Mouse (Mus musculus) limb, embryonic 15.5 days (tissue): ENCODE measurements around the gene Ephb4. TPM values are rescaled to one million over a fixed set of nuclear protein-coding genes. Genes with fewer than 3 reads are reported as not detected.

Source experiments
- ATAC-seq: fragments of 200-750 bp; cut with Nextera tagmentation; 2 replicates; pipeline ENCODE4 v1.8.0; 2017; ENCODE audit warnings: low read depth, moderate TSS enrichment; ENCODE audit not compliant: insufficient number of reproducible peaks, low FRiP score, low TSS enrichment
- H3K27ac ChIP-seq: fragments of 300-500 bp; sonication (generic); 2 replicates; pipeline ENCODE4 v1.5.1; 2015; ENCODE audit warnings: moderate library complexity, mild to moderate bottlenecking, inconsistent platforms
- H3K27me3 ChIP-seq: fragments of 300-500 bp; sonication (generic); 2 replicates; pipeline ENCODE4 v1.6.1; 2015; ENCODE audit warnings: inconsistent platforms
- H3K36me3 ChIP-seq: fragments of 300-500 bp; sonication (generic); 2 replicates; pipeline ENCODE4 v1.6.1; 2015; ENCODE audit warnings: inconsistent platforms
- H3K4me1 ChIP-seq: fragments of 300-500 bp; sonication (generic); 2 replicates; pipeline ENCODE4 v1.6.1; 2015; ENCODE audit warnings: inconsistent platforms
- H3K4me2 ChIP-seq: fragments of 300-500 bp; sonication (generic); 2 replicates; pipeline ENCODE4 v1.6.1; 2015; ENCODE audit warnings: mild to moderate bottlenecking, inconsistent platforms
- H3K4me3 ChIP-seq: fragments of 300-500 bp; sonication (generic); 2 replicates; pipeline ENCODE4 v1.5.1; 2015; ENCODE audit warnings: mild to moderate bottlenecking, inconsistent platforms
- H3K9ac ChIP-seq: fragments of 300-500 bp; sonication (generic); 2 replicates; pipeline ENCODE4 v1.6.1; 2015; ENCODE audit warnings: inconsistent platforms
- H3K9me3 ChIP-seq: fragments of 300-500 bp; sonication (generic); 2 replicates; pipeline ENCODE4 v1.6.1; 2016; ENCODE audit warnings: inconsistent platforms
- WGBS: fragments of 180-500 bp; shearing (Covaris S2); methylation state at CpG from one replicate; pipeline ENCODE4 v1.1.7; 2015; 5-methylcytosine and 5-hydroxymethylcytosine counted together
- polyA plus RNA-seq: library from polyadenylated mRNA; unstranded; fragments of >200 nt; fragmentation: Nextera tagmentation; extraction: Ambion mirVana; gene quantifications from 2 replicates; pipeline ENCODE4 v1.2.1, GENCODE M21; 2015

Gene Ephb4
- polyA plus RNA-seq, 1 experiment from 2014 or later, result 68.6 TPM

GRCm38 (mm10) chr5:137338256-137338655 is 11.7 kb upstream of the Ephb4 start:
- Histone ChIP-seq H3K27ac (peak overlapping the region; percentile 85), H3K27me3 (no peaks in the 10 kb centered on the region), H3K9me3 (no peaks in the 10 kb centered on the region), H3K4me3 (peak overlapping the region; percentile 43), H3K4me2 (peak overlapping the region; percentile 62), H3K9ac (peak overlapping the region; percentile 43; the same call in 1 of the 2 replicates), H3K36me3 (no peaks in the 10 kb centered on the region), H3K4me1 (peaks cover 28% of the 10 kb centered on the region)
- peak; percentile 83 for ATAC-seq
- WGBS, result under 1% methylated on average over 19 of the region's 19 CpGs

GRCm38 (mm10) chr5:137338663-137339289 is 11.1 kb upstream of the Ephb4 start:
- H3K9me3 ChIP-seq, result no peaks in the 10 kb centered on the region
- H3K4me3 ChIP-seq, result peak overlapping the region; percentile 43
- 5% methylated on average over 11 of the region's 11 CpGs for WGBS
- H3K9ac ChIP-seq, result peak overlapping the region; percentile 43; the same call in 1 of the 2 replicates
- H3K4me1 ChIP-seq, result peaks cover 24% of the 10 kb centered on the region
- H3K27me3 ChIP-seq, result no peaks in the 10 kb centered on the region
- ATAC-seq, result peak; percentile 3; the same call in 1 of the 2 replicates
- H3K36me3 ChIP-seq, result no peaks in the 10 kb centered on the region
- peak overlapping the region; percentile 62 for H3K4me2 ChIP-seq
- H3K27ac ChIP-seq, result peak overlapping the region; percentile 85

GRCm38 (mm10) chr5:137339290-137339979 is 10.5 kb upstream of the Ephb4 start:
- H3K4me2 ChIP-seq, result peak overlapping the region; percentile 62
- H3K4me1 ChIP-seq, result peaks cover 23% of the 10 kb centered on the region
- H3K4me3 ChIP-seq, result peak overlapping the region; percentile 43
- ATAC-seq, result peak; percentile 30; the same call in 1 of the 2 replicates
- no peaks in the 10 kb centered on the region for H3K27me3 ChIP-seq
- no peaks in the 10 kb centered on the region for H3K36me3 ChIP-seq
- peak overlapping the region; percentile 85 for H3K27ac ChIP-seq
- no peaks in the 10 kb centered on the region for H3K9me3 ChIP-seq
- peak overlapping the region; percentile 43; the same call in 1 of the 2 replicates for H3K9ac ChIP-seq
- 18% methylated on average over 22 of the region's 22 CpGs for WGBS

DNA sequence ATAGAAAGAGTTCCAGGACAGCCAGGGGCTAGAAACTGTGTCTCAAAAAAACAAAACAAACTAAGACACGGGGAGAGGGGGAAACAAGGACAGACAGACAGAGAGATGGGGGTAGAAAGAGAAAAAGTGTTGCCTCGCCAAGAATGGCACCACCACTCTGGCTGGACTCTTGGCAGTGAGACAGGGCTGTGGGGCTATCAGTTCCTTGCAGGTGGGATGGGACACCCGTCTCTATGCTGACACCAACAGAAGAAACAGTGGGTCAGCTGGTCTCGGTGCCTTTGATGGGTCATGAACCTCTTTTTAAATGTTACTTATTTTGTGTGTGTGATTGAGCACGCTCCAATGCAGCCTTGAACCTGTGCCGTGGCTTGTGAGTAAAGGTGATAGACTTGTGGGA is 9.7 kb upstream of the Ephb4 start:
- WGBS, result 72% methylated on average over 6 of the region's 6 CpGs
- Histone ChIP-seq H3K4me3 (no peak overlapping the region), H3K9ac (no peak overlapping the region), H3K4me2 (no peak overlapping the region), H3K9me3 (no peaks in the 10 kb centered on the region), H3K27me3 (no peaks in the 10 kb centered on the region), H3K36me3 (no peaks in the 10 kb centered on the region), H3K4me1 (peaks cover 27% of the 10 kb centered on the region), H3K27ac (peak overlapping the region; percentile 85; the same call in 1 of the 2 replicates)
- ATAC-seq, result no peak

DNA sequence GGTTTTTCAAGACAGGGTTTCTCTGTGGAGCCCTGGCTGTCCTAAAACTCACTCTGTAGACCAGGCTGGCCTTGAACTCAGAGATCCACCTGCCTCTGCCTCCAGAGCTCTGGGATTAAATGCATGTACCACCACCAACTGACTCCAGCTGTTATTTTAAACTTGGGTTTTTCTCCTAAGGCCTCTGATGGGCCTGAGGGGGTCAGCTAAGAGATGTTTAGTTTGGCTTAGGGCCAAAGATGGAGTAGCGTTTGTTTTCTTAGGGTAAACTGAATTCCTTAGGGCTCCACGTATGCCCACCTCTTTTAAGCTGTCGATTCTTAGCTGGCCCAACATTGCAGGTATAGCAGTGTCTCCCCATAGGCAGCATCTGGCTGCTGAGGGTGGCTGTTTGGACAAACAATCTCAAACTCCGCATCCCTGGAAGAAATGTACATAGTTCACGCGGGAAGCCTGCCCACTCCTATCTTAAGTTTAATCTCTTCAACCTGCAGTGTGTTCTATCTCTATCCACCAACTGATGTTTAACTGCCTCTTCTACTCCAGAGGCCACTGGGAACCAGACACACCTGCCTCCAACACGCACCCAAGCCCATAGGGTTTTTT is 7.4 kb upstream of the Ephb4 start:
- no peak overlapping the region for H3K9ac ChIP-seq
- H3K36me3 ChIP-seq, result no peaks in the 10 kb centered on the region
- H3K4me2 ChIP-seq, result no peak overlapping the region
- no peaks in the 10 kb centered on the region for H3K27me3 ChIP-seq
- H3K4me1 ChIP-seq, result peaks cover 33% of the 10 kb centered on the region
- no peak overlapping the region for H3K4me3 ChIP-seq
- no peaks in the 10 kb centered on the region for H3K9me3 ChIP-seq
- no peak for ATAC-seq
- H3K27ac ChIP-seq, result no peak overlapping the region
- WGBS, result 64% methylated on average over 7 of the region's 7 CpGs

DNA sequence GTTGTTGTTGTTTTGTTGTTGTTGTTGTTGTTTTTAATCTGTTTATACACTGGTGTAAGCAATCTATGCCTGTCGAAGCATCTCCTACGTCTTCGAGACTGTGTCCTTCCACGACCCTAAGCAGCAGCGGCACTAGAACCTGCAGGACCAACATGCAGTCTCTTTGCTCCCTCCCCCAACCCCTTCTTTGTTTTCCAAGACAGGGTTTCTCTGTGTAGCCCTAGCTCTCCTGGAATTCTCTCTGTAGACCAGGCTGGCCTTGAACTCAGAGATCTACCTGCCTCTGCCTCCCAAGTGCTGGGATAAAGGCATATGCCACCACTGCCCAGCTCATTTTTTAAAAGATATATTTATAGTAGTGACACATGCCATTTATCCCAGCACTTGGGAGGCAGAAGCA is 6.5 kb upstream of the Ephb4 start:
- Histone ChIP-seq H3K9me3 (no peaks in the 10 kb centered on the region), H3K4me3 (no peak overlapping the region), H3K4me2 (no peak overlapping the region), H3K27me3 (no peaks in the 10 kb centered on the region), H3K36me3 (no peaks in the 10 kb centered on the region), H3K27ac (no peak overlapping the region), H3K9ac (no peak overlapping the region), H3K4me1 (peaks cover 32% of the 10 kb centered on the region)
- 96% methylated on average over 5 of the region's 5 CpGs for WGBS
- ATAC-seq, result no peak

GRCm38 (mm10) chr5:137343869-137344268 is 6.0 kb upstream of the Ephb4 start:
- Histone ChIP-seq H3K4me2 (no peak overlapping the region), H3K9ac (no peak overlapping the region), H3K27ac (no peak overlapping the region), H3K36me3 (no peaks in the 10 kb centered on the region), H3K4me1 (peaks cover 34% of the 10 kb centered on the region), H3K9me3 (no peaks in the 10 kb centered on the region), H3K27me3 (no peaks in the 10 kb centered on the region), H3K4me3 (no peak overlapping the region)
- no peak for ATAC-seq

DNA sequence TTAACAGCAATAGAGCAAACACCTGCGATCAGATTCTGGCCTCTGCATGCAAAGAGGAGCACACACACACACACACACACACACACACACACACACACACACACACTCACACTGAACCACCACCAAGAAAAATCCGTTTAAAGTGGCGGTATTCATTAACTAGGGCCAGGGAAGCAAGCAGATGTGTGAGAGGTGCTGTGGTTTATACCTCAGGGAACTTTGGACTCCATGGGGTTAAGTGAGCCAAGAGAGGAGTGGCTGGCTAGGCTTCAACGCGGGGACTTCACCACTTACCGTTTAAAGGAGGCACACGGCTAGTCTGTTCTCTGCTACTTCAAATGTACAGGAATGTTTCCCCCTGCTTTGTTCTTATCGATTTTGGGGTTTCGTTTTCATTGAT is 4.1 kb upstream of the Ephb4 start:
- Histone ChIP-seq H3K4me1 (peaks cover 31% of the 10 kb centered on the region), H3K4me2 (no peak overlapping the region), H3K4me3 (no peak overlapping the region), H3K36me3 (no peaks in the 10 kb centered on the region), H3K27ac (0 out of 2 replicates have a peak overlapping the region, but pooled peaks have one; percentile 33), H3K9ac (no peak overlapping the region), H3K9me3 (no peaks in the 10 kb centered on the region), H3K27me3 (no peaks in the 10 kb centered on the region)
- no peak for ATAC-seq
- 9% methylated on average over 9 of the region's 9 CpGs for WGBS

DNA sequence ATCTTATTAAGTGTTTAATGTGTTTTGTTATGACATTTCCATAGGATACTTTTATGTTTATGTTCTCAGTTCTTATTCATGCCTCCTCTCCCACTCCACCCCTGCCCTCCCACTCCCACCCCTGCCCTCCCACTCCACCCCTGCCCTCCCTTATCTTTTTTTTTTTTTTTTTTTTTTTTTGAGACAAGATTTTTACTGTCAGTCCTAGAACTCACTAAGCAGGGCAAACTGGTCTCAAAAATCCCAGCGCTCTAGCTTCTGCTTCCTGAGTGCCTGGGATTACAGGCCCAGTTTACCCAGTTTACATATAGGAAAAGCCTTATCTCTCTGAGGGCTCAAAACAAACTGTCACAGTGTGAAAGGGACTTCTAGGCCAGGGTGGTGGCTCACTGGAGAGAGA is 3.5 kb upstream of the Ephb4 start:
- no peaks in the 10 kb centered on the region for H3K27me3 ChIP-seq
- no peak overlapping the region for H3K27ac ChIP-seq
- no peak overlapping the region for H3K9ac ChIP-seq
- no peak overlapping the region for H3K4me3 ChIP-seq
- WGBS, result 78% methylated on average over 1 of the region's 1 CpGs
- H3K4me1 ChIP-seq, result peaks cover 32% of the 10 kb centered on the region
- no peak for ATAC-seq
- H3K9me3 ChIP-seq, result no peaks in the 10 kb centered on the region
- H3K36me3 ChIP-seq, result no peaks in the 10 kb centered on the region
- H3K4me2 ChIP-seq, result no peak overlapping the region

GRCm38 (mm10) chr5:137346983-137347382 is 2.9 kb upstream of the Ephb4 start:
- Histone ChIP-seq H3K27ac (no peak overlapping the region), H3K36me3 (no peaks in the 10 kb centered on the region), H3K9me3 (no peaks in the 10 kb centered on the region), H3K27me3 (no peaks in the 10 kb centered on the region), H3K4me3 (no peak overlapping the region), H3K4me2 (no peak overlapping the region), H3K9ac (no peak overlapping the region), H3K4me1 (peaks cover 38% of the 10 kb centered on the region)
- 89% methylated on average over 4 of the region's 4 CpGs for WGBS
- no peak for ATAC-seq

DNA sequence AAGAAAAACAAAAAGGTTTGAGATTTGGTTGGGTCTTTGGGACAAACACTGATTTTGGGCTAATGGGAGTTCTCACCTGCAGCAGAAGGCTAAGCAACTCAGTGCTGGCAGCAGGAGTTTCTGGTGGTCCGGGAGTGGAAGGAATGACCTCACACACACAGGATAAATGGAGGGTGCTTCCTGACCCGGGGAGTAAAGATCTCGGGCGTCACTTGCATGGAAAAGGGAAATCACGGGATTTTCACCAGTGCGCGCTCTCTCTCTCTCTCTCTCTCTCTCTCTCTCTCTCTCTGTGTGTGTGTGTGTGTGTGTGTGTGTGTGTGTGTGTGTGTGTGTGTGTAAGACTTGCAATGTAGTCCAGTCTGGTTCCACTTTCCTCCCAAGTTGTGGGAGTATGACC is 2.1 kb upstream of the Ephb4 start:
- Histone ChIP-seq H3K27ac (peak overlapping the region; percentile 99), H3K9me3 (no peaks in the 10 kb centered on the region), H3K4me1 (peaks cover 47% of the 10 kb centered on the region), H3K36me3 (no peaks in the 10 kb centered on the region; the same call in 1 of the 2 replicates), H3K27me3 (no peaks in the 10 kb centered on the region), H3K4me3 (no peak overlapping the region), H3K9ac (no peak overlapping the region), H3K4me2 (no peak overlapping the region)
- ATAC-seq, result no peak
- 31% methylated on average over 7 of the region's 7 CpGs for WGBS
